Mouse (Mus musculus) bone marrow macrophage, adult 2 months (primary cell): ENCODE data around the gene Gfod1. TPM values are rescaled to one million over a fixed set of nuclear protein-coding genes. Genes with fewer than 3 reads are reported as not detected.

Source experiments
- H3K27ac ChIP-seq: 2 replicates; pipeline ENCODE4 v1.5.1; 2012; ENCODE audit warnings: low read depth, low read length; ENCODE audit not compliant: insufficient read depth
- H3K4me1 ChIP-seq: 2 replicates; pipeline ENCODE4 v1.6.1; 2012; ENCODE audit warnings: low read length; ENCODE audit not compliant: control insufficient read depth, insufficient read depth
- H3K4me3 ChIP-seq: 2 replicates; pipeline ENCODE4 v1.5.1; 2012; ENCODE audit warnings: mild to moderate bottlenecking, low read length, moderate library complexity; ENCODE audit not compliant: insufficient read depth
- CTCF ChIP-seq: IDR thresholded peaks from 2 replicates; pipeline ENCODE4 v1.5.1; 2012; ENCODE audit warnings: low read depth, mild to moderate bottlenecking, low read length, moderate library complexity
- POLR2A ChIP-seq: IDR thresholded peaks from 2 replicates; pipeline ENCODE4 v1.6.1; 2012; ENCODE audit warnings: mild to moderate bottlenecking, low read depth, low read length, borderline replicate concordance
- polyA plus RNA-seq: library from polyadenylated mRNA; stranded (reverse); fragments of >200 nt; gene quantifications from 2 replicates; pipeline ENCODE4 v1.2.4, GENCODE M21; 2012; ENCODE audit not compliant: missing spikeins, insufficient read depth, insufficient read length

The Gfod1 gene
- polyA plus RNA-seq, 1 experiment: 0.31 TPM

GRCm38 (mm10) chr13:43284711-43285151 lies 19.2 kb downstream of the Gfod1 start:
- Histone ChIP-seq H3K27ac (no peak overlapping the region), H3K4me1 (no peaks in the 10 kb centered on the region), H3K4me3 (no peak overlapping the region)
- TF ChIP-seq CTCF (no peak), POLR2A (no peak)

- no peak overlapping the region for H3K4me3 ChIP-seq
- H3K4me1 ChIP-seq: peaks cover 3% of the 10 kb centered on the region
- no peak for TF ChIP-seq POLR2A
- TF ChIP-seq CTCF: no peak
- no peak overlapping the region for H3K27ac ChIP-seq
These were observed 30.1 kb downstream of the Gfod1 start for GRCm38 (mm10) chr13:43273906-43274305.

- Histone ChIP-seq H3K4me1 (peaks cover 6% of the 10 kb centered on the region), H3K27ac (no peak overlapping the region), H3K4me3 (no peak overlapping the region)
- TF ChIP-seq CTCF: no peak
- no peak for TF ChIP-seq POLR2A
These were observed 31.5 kb downstream of the Gfod1 start for GRCm38 (mm10) chr13:43272303-43273135.

GRCm38 (mm10) chr13:43271481-43271880 lies 32.5 kb downstream of the Gfod1 start:
- H3K4me3 ChIP-seq: no peak overlapping the region
- H3K27ac ChIP-seq: no peak overlapping the region
- no peak for TF ChIP-seq CTCF
- no peak for TF ChIP-seq POLR2A
- peaks cover 8% of the 10 kb centered on the region for H3K4me1 ChIP-seq

- H3K27ac ChIP-seq: no peak overlapping the region
- H3K4me1 ChIP-seq: peaks cover 13% of the 10 kb centered on the region
- no peak overlapping the region for H3K4me3 ChIP-seq
- no peak for TF ChIP-seq POLR2A
- no peak for TF ChIP-seq CTCF
These were observed 33.8 kb downstream of the Gfod1 start for GRCm38 (mm10) chr13:43270220-43270597.

GRCm38 (mm10) chr13:43269460-43270219 lies 34.3 kb downstream of the Gfod1 start:
- Histone ChIP-seq H3K27ac (no peak overlapping the region), H3K4me1 (peaks cover 13% of the 10 kb centered on the region), H3K4me3 (no peak overlapping the region)
- TF ChIP-seq CTCF (no peak), POLR2A (no peak)

GRCm38 (mm10) chr13:43268539-43269327 lies 35.2 kb downstream of the Gfod1 start:
- H3K27ac ChIP-seq: no peak overlapping the region
- peaks cover 13% of the 10 kb centered on the region for H3K4me1 ChIP-seq
- TF ChIP-seq CTCF: no peak
- no peak overlapping the region for H3K4me3 ChIP-seq

GRCm38 (mm10) chr13:43267902-43268301 lies 36.1 kb downstream of the Gfod1 start:
- no peak overlapping the region for H3K27ac ChIP-seq
- peaks cover 13% of the 10 kb centered on the region for H3K4me1 ChIP-seq
- H3K4me3 ChIP-seq: no peak overlapping the region
- TF ChIP-seq CTCF: no peak
- TF ChIP-seq POLR2A: no peak

GRCm38 (mm10) chr13:43267216-43267615 lies 36.8 kb downstream of the Gfod1 start:
- Histone ChIP-seq H3K4me3 (no peak overlapping the region), H3K27ac (no peak overlapping the region), H3K4me1 (peaks cover 13% of the 10 kb centered on the region)
- TF ChIP-seq POLR2A: no peak
- TF ChIP-seq CTCF: no peak

- Histone ChIP-seq H3K27ac (no peak overlapping the region), H3K4me3 (no peak overlapping the region), H3K4me1 (peaks cover 13% of the 10 kb centered on the region)
- TF ChIP-seq CTCF: no peak
- TF ChIP-seq POLR2A: no peak
These were observed 37.6 kb downstream of the Gfod1 start for GRCm38 (mm10) chr13:43266333-43266732.
